Mouse (Mus musculus) cortical plate, adult 2 months (tissue): ENCODE data around the gene Ppp1r12b. TPM values are rescaled to one million over a fixed set of nuclear protein-coding genes. Genes with fewer than 3 reads are reported as not detected.

Experiments
- H3K27ac ChIP-seq: fragments of 200-500 bp; 2 replicates; pipeline ENCODE4 v1.5.1; 2012; ENCODE audit warnings: low read length, control low read depth, inconsistent platforms; ENCODE audit not compliant: insufficient read depth
- H3K4me1 ChIP-seq: fragments of 200-500 bp; 2 replicates; pipeline ENCODE4 v1.6.1; 2011; ENCODE audit warnings: low read length; ENCODE audit not compliant: control insufficient read depth, insufficient read depth
- H3K4me3 ChIP-seq: fragments of 200-500 bp; 2 replicates; pipeline ENCODE4 v1.5.1; 2011; ENCODE audit warnings: mild to moderate bottlenecking, low read length, control low read depth; ENCODE audit not compliant: insufficient read depth
- CTCF ChIP-seq: fragments of 200-500 bp; IDR thresholded peaks from 2 replicates; pipeline ENCODE4 v1.5.1; 2011; ENCODE audit warnings: mild to moderate bottlenecking, control low read depth, low read length; ENCODE audit not compliant: insufficient read depth; ENCODE audit errors: extremely low read depth
- POLR2A ChIP-seq: fragments of 200-500 bp; IDR thresholded peaks from 2 replicates; pipeline ENCODE4 v1.6.1; 2011; ENCODE audit warnings: mild to moderate bottlenecking, low read length, control low read depth; ENCODE audit not compliant: insufficient read depth; ENCODE audit errors: extremely low read depth
- polyA plus RNA-seq: library from polyadenylated mRNA; depleted of rRNA; stranded (reverse); fragments of >200 nt; gene quantifications from 2 replicates; pipeline ENCODE4 v1.2.3, GENCODE M21; 2012

The Ppp1r12b gene
- polyA plus RNA-seq, 1 experiment, result 31.5 TPM

GRCm38 (mm10) chr1:134774728-134775287 is 180.9 kb downstream of the Ppp1r12b start:
- Histone ChIP-seq H3K4me1 (peaks cover 4% of the 10 kb centered on the region), H3K4me3 (no peak overlapping the region), H3K27ac (no peak overlapping the region)
- TF ChIP-seq POLR2A (no peak), CTCF (no peak)

- TF ChIP-seq CTCF (no peak), POLR2A (no peak)
- no peak overlapping the region for H3K27ac ChIP-seq
- H3K4me3 ChIP-seq, result no peak overlapping the region
- peaks cover 4% of the 10 kb centered on the region for H3K4me1 ChIP-seq
Observed at GRCm38 (mm10) chr1:134774247-134774646, 181.5 kb downstream of the Ppp1r12b start.

GRCm38 (mm10) chr1:134773256-134773655 is 182.5 kb downstream of the Ppp1r12b start:
- H3K4me3 ChIP-seq, result no peak overlapping the region
- H3K27ac ChIP-seq, result no peak overlapping the region

DNA sequence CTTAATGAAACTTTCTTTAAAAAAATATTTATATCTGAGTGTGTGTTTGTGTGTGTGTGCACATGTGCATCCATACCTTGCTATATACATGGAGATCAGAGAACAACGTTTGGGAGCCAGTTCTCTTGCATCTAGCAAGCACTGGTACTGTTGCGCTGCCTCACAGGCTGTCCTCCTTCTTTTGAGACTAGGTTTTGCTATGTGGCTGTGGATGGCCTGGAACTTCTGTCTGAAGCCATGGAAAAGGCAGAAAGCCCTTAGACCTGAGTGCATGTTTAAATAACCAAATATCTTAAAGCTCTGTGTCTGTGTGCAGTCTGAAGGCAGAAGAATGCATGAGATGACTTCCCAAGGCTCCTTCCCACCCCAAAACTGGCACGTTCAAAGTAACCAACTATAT is 182.9 kb downstream of the Ppp1r12b start:
- no peak for TF ChIP-seq POLR2A
- no peak for TF ChIP-seq CTCF
- H3K27ac ChIP-seq, result no peak overlapping the region
- H3K4me3 ChIP-seq, result no peak overlapping the region
- peaks cover 4% of the 10 kb centered on the region for H3K4me1 ChIP-seq

More at GRCm38 (mm10) chr1:134773256-134773655, 182.5 kb downstream of the Ppp1r12b start:
- TF ChIP-seq POLR2A, result no peak
- no peak for TF ChIP-seq CTCF
- H3K4me1 ChIP-seq, result peaks cover 4% of the 10 kb centered on the region

DNA sequence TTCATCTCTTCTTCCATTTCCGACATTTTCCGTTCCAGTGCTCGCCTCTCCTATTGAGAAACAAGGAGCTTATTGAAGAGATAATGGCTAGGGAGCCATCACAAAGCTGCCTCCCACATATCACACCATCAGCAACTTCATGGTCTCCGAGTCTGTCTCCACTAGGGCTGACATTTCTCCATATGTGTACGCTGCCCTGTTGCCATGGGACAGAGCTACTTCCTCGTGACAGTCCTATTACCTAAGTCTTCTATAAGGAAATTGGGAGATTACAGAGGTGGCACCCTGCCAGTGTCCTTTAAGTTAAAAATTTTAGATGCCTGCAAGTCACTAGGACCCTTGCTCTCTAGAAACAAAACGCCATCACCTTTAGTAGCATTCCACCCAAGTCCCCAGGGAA is 183.7 kb downstream of the Ppp1r12b start:
- Histone ChIP-seq H3K4me1 (peaks cover 4% of the 10 kb centered on the region), H3K4me3 (no peak overlapping the region), H3K27ac (peak overlapping the region; percentile 39; the same call in 1 of the 2 replicates)
- no peak for TF ChIP-seq POLR2A
- no peak for TF ChIP-seq CTCF

DNA sequence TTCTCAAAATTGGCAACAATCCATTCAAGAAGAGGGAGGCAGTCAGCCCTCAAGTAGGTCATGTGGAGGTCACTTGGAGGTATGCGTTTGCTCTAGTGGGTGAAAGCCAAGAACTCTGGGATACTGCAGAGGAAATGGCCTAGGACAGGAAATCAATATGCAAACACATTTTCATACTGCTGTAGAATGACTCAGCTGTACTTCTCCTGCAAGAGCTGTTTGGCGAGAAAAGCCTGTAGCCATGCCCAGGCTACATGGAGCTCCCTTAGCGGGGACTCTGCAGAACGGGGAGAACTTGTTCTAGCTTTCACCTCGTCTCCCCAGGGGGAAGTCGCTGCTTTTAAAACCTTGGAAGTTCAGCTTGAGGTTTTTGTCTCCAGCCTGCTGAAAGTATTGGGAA is 184.4 kb downstream of the Ppp1r12b start:
- no peak overlapping the region for H3K4me3 ChIP-seq
- TF ChIP-seq CTCF (no peak), POLR2A (no peak)
- peak overlapping the region; percentile 39; the same call in 1 of the 2 replicates for H3K27ac ChIP-seq
- H3K4me1 ChIP-seq, result peaks cover 4% of the 10 kb centered on the region

DNA sequence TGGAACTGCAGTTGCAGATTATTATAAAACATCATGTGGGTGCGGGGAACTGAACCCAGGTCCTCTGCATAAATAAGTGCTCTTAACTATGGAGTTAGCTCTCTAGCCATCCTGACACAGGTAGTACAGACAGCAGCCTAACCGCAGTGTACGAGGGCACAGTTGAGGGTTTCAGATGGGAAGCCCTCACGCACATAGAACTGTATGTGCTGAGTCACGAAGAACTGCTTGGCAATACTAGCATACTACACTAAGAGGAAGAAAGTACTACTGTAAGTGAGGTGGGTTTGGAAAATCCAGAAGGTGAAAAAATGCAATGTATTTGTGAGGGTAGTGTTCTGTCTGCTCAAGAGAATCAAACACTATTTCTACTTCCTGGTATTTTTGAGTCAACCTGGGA is 185.4 kb downstream of the Ppp1r12b start:
- H3K4me1 ChIP-seq, result peaks cover 4% of the 10 kb centered on the region
- H3K4me3 ChIP-seq, result no peak overlapping the region
- TF ChIP-seq POLR2A (no peak), CTCF (no peak)
- no peak overlapping the region for H3K27ac ChIP-seq

- Histone ChIP-seq H3K4me3 (no peak overlapping the region), H3K27ac (no peak overlapping the region), H3K4me1 (peaks cover 3% of the 10 kb centered on the region)
- TF ChIP-seq CTCF, result no peak
- no peak for TF ChIP-seq POLR2A
Observed at GRCm38 (mm10) chr1:134766448-134766847, 189.3 kb downstream of the Ppp1r12b start.

- TF ChIP-seq CTCF (no peak), POLR2A (no peak)
- Histone ChIP-seq H3K4me1 (no peaks in the 10 kb centered on the region), H3K27ac (no peak overlapping the region), H3K4me3 (no peak overlapping the region)
Observed at GRCm38 (mm10) chr1:134764831-134765458, 190.8 kb downstream of the Ppp1r12b start.

DNA sequence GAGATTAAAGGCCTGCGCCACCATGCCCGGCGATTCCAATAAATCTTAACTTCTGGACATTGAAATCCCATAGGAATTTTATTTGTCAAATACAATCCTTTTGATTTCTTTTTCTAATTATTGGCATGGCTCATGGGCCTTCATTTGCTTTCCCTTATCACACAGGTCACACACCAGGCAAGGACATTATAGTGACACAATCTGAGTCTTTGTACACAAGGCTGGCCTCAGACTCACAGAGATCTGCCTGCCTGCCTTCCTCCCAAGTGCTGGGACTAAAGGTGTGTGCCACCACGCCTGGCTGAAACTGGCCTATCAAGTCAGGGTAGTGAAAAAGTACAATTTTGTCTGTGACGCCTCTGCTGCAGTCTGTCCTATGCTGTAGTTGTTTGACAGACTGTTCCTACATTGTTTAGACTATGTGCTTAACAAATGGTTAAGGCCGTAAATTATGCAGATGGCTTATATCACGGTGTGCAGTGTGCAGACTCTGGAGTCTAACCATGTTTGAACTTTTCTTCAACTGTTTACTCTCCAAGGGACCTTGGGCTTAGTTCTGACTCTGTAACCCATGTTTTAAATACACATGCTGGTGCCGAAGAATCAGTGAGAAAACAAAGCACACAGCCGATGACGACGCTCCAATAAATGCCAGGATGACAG is 191.8 kb downstream of the Ppp1r12b start:
- TF ChIP-seq CTCF (no peak), POLR2A (no peak)
- H3K27ac ChIP-seq, result no peak overlapping the region
- no peaks in the 10 kb centered on the region for H3K4me1 ChIP-seq
- H3K4me3 ChIP-seq, result no peak overlapping the region
